Mouse (Mus musculus) heart, embryonic 16.5 days (tissue): ENCODE data around the gene Ccdc144b. TPM values are rescaled to one million over a fixed set of nuclear protein-coding genes. Genes with fewer than 3 reads are reported as not detected.
A peak's percentile ranks its signal among the peaks of the same experiment; 100 is the strongest.

Experiments used
- ATAC-seq: fragments of 200-750 bp; cut with Nextera tagmentation; replicated peaks from 2 replicates; pipeline ENCODE4 v1.8.0; 2017; ENCODE audit warnings: moderate number of reproducible peaks; ENCODE audit not compliant: insufficient read depth, low FRiP score; ENCODE audit errors: extremely low read depth
- H3K27ac ChIP-seq: fragments of 300-500 bp; sonication (generic); 2 replicates; pipeline ENCODE4 v1.5.1; 2014; ENCODE audit warnings: mild to moderate bottlenecking, low read length, control low read depth, moderate library complexity
- H3K27me3 ChIP-seq: fragments of 300-500 bp; sonication (generic); 2 replicates; pipeline ENCODE4 v1.6.1; 2014; ENCODE audit warnings: low read length, mixed read lengths; ENCODE audit not compliant: control insufficient read depth, insufficient read depth
- H3K36me3 ChIP-seq: fragments of 300-500 bp; sonication (generic); 2 replicates; pipeline ENCODE4 v1.6.1; 2014; ENCODE audit not compliant: control insufficient read depth, insufficient read depth
- H3K4me1 ChIP-seq: fragments of 300-500 bp; sonication (generic); 2 replicates; pipeline ENCODE4 v1.6.1; 2014; ENCODE audit warnings: low read length, mixed read lengths; ENCODE audit not compliant: control insufficient read depth, insufficient read depth
- H3K4me2 ChIP-seq: fragments of 300-500 bp; sonication (generic); 2 replicates; pipeline ENCODE4 v1.6.1; 2014; ENCODE audit warnings: low read depth, mild to moderate bottlenecking, control low read depth, low read length
- H3K4me3 ChIP-seq: fragments of 300-500 bp; sonication (generic); 2 replicates; pipeline ENCODE4 v1.5.1; 2014; ENCODE audit warnings: mild to moderate bottlenecking, control low read depth, low read length
- H3K9ac ChIP-seq: fragments of 300-500 bp; sonication (generic); 2 replicates; pipeline ENCODE4 v1.6.1; 2014; ENCODE audit warnings: low read length, control low read depth
- H3K9me3 ChIP-seq: fragments of 300-500 bp; sonication (generic); replicated peaks from 2 replicates; pipeline ENCODE4 v1.6.1; 2016; ENCODE audit warnings: low read length; ENCODE audit not compliant: control insufficient read depth
- WGBS: fragments of 180-500 bp; shearing (Covaris S2); extraction: QIAGEN DNeasy Blood & Tissue Kit; methylation state at CpG from one replicate; pipeline ENCODE4 v1.1.7; 2014; 5-methylcytosine and 5-hydroxymethylcytosine counted together
- polyA plus RNA-seq: library from polyadenylated mRNA; unstranded; fragments of >200 nt; fragmentation: Nextera tagmentation; extraction: Ambion mirVana; gene quantifications from 2 replicates; pipeline ENCODE4 v1.2.1, GENCODE M21; 2015

Ccdc144b gene
- polyA plus RNA-seq, 1 experiment from 2014 or later, result 0.03 TPM

GRCm38 (mm10) chr3:36074231-36074630 lies 20.9 kb upstream of the Ccdc144b start:
- H3K27ac ChIP-seq, result no peak overlapping the region
- no peak for ATAC-seq
- H3K4me3 ChIP-seq, result no peak overlapping the region
- no peak overlapping the region for H3K9ac ChIP-seq
- WGBS, result 94% methylated on average over 6 of the region's 6 CpGs
- peaks cover 58% of the 10 kb centered on the region for H3K36me3 ChIP-seq
- H3K4me2 ChIP-seq, result no peak overlapping the region
- no peaks in the 10 kb centered on the region for H3K9me3 ChIP-seq
- no peaks in the 10 kb centered on the region for H3K27me3 ChIP-seq
- H3K4me1 ChIP-seq, result no peaks in the 10 kb centered on the region

- Histone ChIP-seq H3K36me3 (peaks cover 31% of the 10 kb centered on the region), H3K27ac (no peak overlapping the region), H3K4me2 (no peak overlapping the region), H3K4me1 (peaks cover 8% of the 10 kb centered on the region), H3K9me3 (no peaks in the 10 kb centered on the region), H3K4me3 (no peak overlapping the region), H3K27me3 (no peaks in the 10 kb centered on the region), H3K9ac (no peak overlapping the region)
- 82% methylated on average over 5 of the region's 5 CpGs for WGBS
- ATAC-seq, result no peak
Measured at GRCm38 (mm10) chr3:36071047-36071446, 17.7 kb upstream of the Ccdc144b start.

GRCm38 (mm10) chr3:36070436-36070835 lies 17.1 kb upstream of the Ccdc144b start:
- WGBS, result 90% methylated on average over 4 of the region's 4 CpGs
- Histone ChIP-seq H3K4me3 (no peak overlapping the region), H3K27ac (no peak overlapping the region), H3K27me3 (no peaks in the 10 kb centered on the region), H3K9ac (no peak overlapping the region), H3K4me2 (no peak overlapping the region), H3K4me1 (peaks cover 8% of the 10 kb centered on the region), H3K9me3 (no peaks in the 10 kb centered on the region), H3K36me3 (peaks cover 26% of the 10 kb centered on the region)
- no peak for ATAC-seq

GRCm38 (mm10) chr3:36067731-36068130 lies 14.4 kb upstream of the Ccdc144b start:
- 84% methylated on average over 6 of the region's 6 CpGs for WGBS
- Histone ChIP-seq H3K27me3 (no peaks in the 10 kb centered on the region), H3K9ac (no peak overlapping the region)

GRCm38 (mm10) chr3:36065843-36066651 lies 12.7 kb upstream of the Ccdc144b start, which contains the start of gene Acad9:
TSS of gene Acad9 (plus strand) at chr3:36065979.
- Histone ChIP-seq H3K36me3 (peaks cover 9% of the 10 kb centered on the region), H3K4me2 (peak within 1 kb of the TSS; percentile 88), H3K9me3 (no peaks in the 10 kb centered on the region), H3K27ac (peak within 1 kb of the TSS; percentile 58), H3K4me3 (peak within 1 kb of the TSS; percentile 75), H3K9ac (peak within 1 kb of the TSS; percentile 83), H3K27me3 (0 out of 2 replicates have a peak, but pooled peaks cover 3% of the 10 kb centered on the region), H3K4me1 (peaks cover 10% of the 10 kb centered on the region)
- peak; percentile 92 for ATAC-seq
- under 1% methylated on average over 49 of the region's 49 CpGs for WGBS

More at GRCm38 (mm10) chr3:36067731-36068130, 14.4 kb upstream of the Ccdc144b start:
- H3K4me1 ChIP-seq, result peaks cover 10% of the 10 kb centered on the region
- no peak overlapping the region for H3K27ac ChIP-seq
- peaks cover 13% of the 10 kb centered on the region for H3K36me3 ChIP-seq
- ATAC-seq, result no peak
- no peak overlapping the region for H3K4me2 ChIP-seq
- no peak overlapping the region for H3K4me3 ChIP-seq
- no peaks in the 10 kb centered on the region for H3K9me3 ChIP-seq

GRCm38 (mm10) chr3:36065166-36065565 lies 11.8 kb upstream of the Ccdc144b start:
- Histone ChIP-seq H3K27ac (no peak overlapping the region), H3K4me2 (peak overlapping the region; percentile 88), H3K27me3 (0 out of 2 replicates have a peak, but pooled peaks cover 3% of the 10 kb centered on the region), H3K4me3 (peak overlapping the region; percentile 75), H3K9me3 (no peaks in the 10 kb centered on the region), H3K9ac (no peak overlapping the region; the same call in 1 of the 2 replicates), H3K4me1 (peaks cover 10% of the 10 kb centered on the region), H3K36me3 (0 out of 2 replicates have a peak, but pooled peaks cover 2% of the 10 kb centered on the region)
- WGBS, result 91% methylated on average over 2 of the region's 2 CpGs
- ATAC-seq, result no peak

GRCm38 (mm10) chr3:36064592-36065061 lies 11.3 kb upstream of the Ccdc144b start:
- Histone ChIP-seq H3K9me3 (no peaks in the 10 kb centered on the region), H3K4me2 (no peak overlapping the region), H3K9ac (no peak overlapping the region), H3K27me3 (0 out of 2 replicates have a peak, but pooled peaks cover 3% of the 10 kb centered on the region), H3K4me3 (no peak overlapping the region), H3K36me3 (no peaks in the 10 kb centered on the region), H3K27ac (no peak overlapping the region), H3K4me1 (peaks cover 10% of the 10 kb centered on the region)
- WGBS, result 93% methylated on average over 1 of the region's 1 CpGs
- ATAC-seq, result no peak

GRCm38 (mm10) chr3:36060096-36060850 lies 6.9 kb upstream of the Ccdc144b start:
- peaks cover 2% of the 10 kb centered on the region; the same call in 1 of the 2 replicates for H3K4me1 ChIP-seq
- no peak for ATAC-seq
- no peak overlapping the region for H3K4me3 ChIP-seq
- 31% methylated on average over 8 of the region's 8 CpGs for WGBS
- no peak overlapping the region for H3K27ac ChIP-seq
- H3K9me3 ChIP-seq, result no peaks in the 10 kb centered on the region
- peak overlapping the region; percentile 9; the same call in 1 of the 2 replicates for H3K4me2 ChIP-seq
- H3K9ac ChIP-seq, result no peak overlapping the region
- no peaks in the 10 kb centered on the region for H3K36me3 ChIP-seq
- 0 out of 2 replicates have a peak, but pooled peaks cover 3% of the 10 kb centered on the region for H3K27me3 ChIP-seq
